Mouse (Mus musculus): ENCODE data around the gene Mgea5. TPM values are rescaled to one million over a fixed set of nuclear protein-coding genes. Genes with fewer than 3 reads are reported as not detected.
"Not testable (repeated sequence)": the region's sequence is repeated elsewhere in the genome, so short reads cannot be mapped to it uniquely, and the experiment has no call there.

Gene Mgea5
- 10 to 100 TPM; 32.1 to 39.9 TPM for total RNA-seq (2021)
- long read RNA-seq, experiment 1, full-length matches to known transcripts: 19 of 27 reads
- long read RNA-seq, experiment 1, partial matches to known transcripts: 5 of 27 reads
- long read RNA-seq, experiment 1, other reads (novel, unspliced or antisense): 3 of 27 reads
- long read RNA-seq, experiment 2, full-length matches to known transcripts: 13 of 18 reads
- long read RNA-seq, experiment 2, partial matches to known transcripts: 3 of 18 reads
- long read RNA-seq, experiment 2, other reads (novel, unspliced or antisense): 2 of 18 reads

- peak; percentile 98 for DNase-seq (ENCODE audit: low spot score)
Measured at GRCm38 (mm10) chr19:45783181-45783932, at the start of gene Mgea5. Gene Mgea5 (minus strand): TSS chr19:45783837.

- no peak for DNase-seq (ENCODE audit: low spot score)
Measured at GRCm38 (mm10) chr19:45830679-45831078, 47.0 kb upstream of the Mgea5 start.

- no peak for DNase-seq (ENCODE audit: low spot score)
Measured at GRCm38 (mm10) chr19:45827736-45828135, 44.1 kb upstream of the Mgea5 start.

GRCm38 (mm10) chr19:45827125-45827524 is 43.5 kb upstream of the Mgea5 start:
- no peak for DNase-seq (ENCODE audit: low spot score)

- DNase-seq (ENCODE audit: low spot score): no peak
Measured at GRCm38 (mm10) chr19:45826146-45826545, 42.5 kb upstream of the Mgea5 start.

GRCm38 (mm10) chr19:45821832-45822231 is 38.2 kb upstream of the Mgea5 start:
- no peak for DNase-seq (ENCODE audit: low spot score)

GRCm38 (mm10) chr19:45817816-45818490 is 34.3 kb upstream of the Mgea5 start:
- no peak for DNase-seq (ENCODE audit: low spot score)

- DNase-seq (ENCODE audit: low spot score): no peak
Measured at GRCm38 (mm10) chr19:45816727-45817126, 33.1 kb upstream of the Mgea5 start.

GRCm38 (mm10) chr19:45815831-45816405 is 32.3 kb upstream of the Mgea5 start, which contains the start of gene Kcnip2:
Gene Kcnip2 (minus strand): TSS chr19:45816061.
- no peak for DNase-seq (ENCODE audit: low spot score)

GRCm38 (mm10) chr19:45815170-45815569 is 31.5 kb upstream of the Mgea5 start:
- DNase-seq (ENCODE audit: low spot score): no peak

- DNase-seq (ENCODE audit: low spot score): no peak
Measured at GRCm38 (mm10) chr19:45813801-45814200, 30.2 kb upstream of the Mgea5 start.

- peak; percentile 79 for DNase-seq (ENCODE audit: low spot score)
Measured at GRCm38 (mm10) chr19:45813263-45813662, 29.6 kb upstream of the Mgea5 start.

GRCm38 (mm10) chr19:45812673-45813252 is 29.1 kb upstream of the Mgea5 start:
- no peak for DNase-seq (ENCODE audit: low spot score)

GRCm38 (mm10) chr19:45812115-45812514 is 28.5 kb upstream of the Mgea5 start:
- DNase-seq (ENCODE audit: low spot score): peak; percentile 49

- no peak for DNase-seq (ENCODE audit: low spot score)
Measured at GRCm38 (mm10) chr19:45811028-45811674, 27.5 kb upstream of the Mgea5 start.

- DNase-seq (ENCODE audit: low spot score): no peak
Measured at GRCm38 (mm10) chr19:45807732-45808131, 24.1 kb upstream of the Mgea5 start.

- not testable (repeated sequence) for DNase-seq (ENCODE audit: low spot score)
Measured at GRCm38 (mm10) chr19:45805817-45806216, 22.2 kb upstream of the Mgea5 start.

- peak; percentile 14 for DNase-seq (ENCODE audit: low spot score)
Measured at GRCm38 (mm10) chr19:45804593-45805368, 21.1 kb upstream of the Mgea5 start.

- no peak for DNase-seq (ENCODE audit: low spot score)
Measured at GRCm38 (mm10) chr19:45803408-45803807, 19.8 kb upstream of the Mgea5 start.

- DNase-seq (ENCODE audit: low spot score): no peak
Measured at GRCm38 (mm10) chr19:45802702-45803101, 19.1 kb upstream of the Mgea5 start.
